Mouse (Mus musculus) embryonic facial prominence, embryonic 10.5 days (tissue): Measurements from ENCODE around the gene Aldh1l1. TPM values are rescaled to one million over a fixed set of nuclear protein-coding genes. Genes with fewer than 3 reads are reported as not detected.

Experiments used
- DNase-seq: peaks from one replicate; pipeline ENCODE4 v3.0.0-alpha.2; 2017; ENCODE audit warnings: low spot score
- H3K27ac ChIP-seq: fragments of 300-500 bp; sonication (generic); replicated peaks from 2 replicates; pipeline ENCODE4 v1.5.1; 2016; ENCODE audit warnings: mild to moderate bottlenecking
- H3K27me3 ChIP-seq: fragments of 300-500 bp; sonication (generic); replicated peaks from 2 replicates; pipeline ENCODE4 v1.6.1; 2016; ENCODE audit warnings: low read depth, mild to moderate bottlenecking; ENCODE audit not compliant: poor library complexity, severe bottlenecking
- H3K36me3 ChIP-seq: fragments of 300-500 bp; sonication (generic); replicated peaks from 2 replicates; pipeline ENCODE4 v1.6.1; 2016; ENCODE audit warnings: mild to moderate bottlenecking, moderate library complexity
- H3K4me1 ChIP-seq: fragments of 300-500 bp; sonication (generic); 2 replicates; pipeline ENCODE4 v1.6.1; 2016
- H3K4me3 ChIP-seq: fragments of 300-500 bp; sonication (generic); 2 replicates; pipeline ENCODE4 v1.5.1; 2016; ENCODE audit warnings: mild to moderate bottlenecking, moderate library complexity
- H3K9me3 ChIP-seq: fragments of 300-500 bp; sonication (generic); 2 replicates; pipeline ENCODE4 v1.6.1; 2016; ENCODE audit warnings: mild to moderate bottlenecking
- WGBS: fragments of 180-500 bp; shearing (Covaris S2); methylation state at CpG from one replicate; pipeline ENCODE4 v1.1.7; 2016; 5-methylcytosine and 5-hydroxymethylcytosine counted together
- polyA plus RNA-seq: library from polyadenylated mRNA; unstranded; fragments of >200 nt; fragmentation: Nextera tagmentation; extraction: Ambion mirVana; gene quantifications from 2 replicates; pipeline ENCODE4 v1.2.1, GENCODE M21; 2016

Gene Aldh1l1
- polyA plus RNA-seq, 1 experiment from 2014 or later = 2.1 TPM

- H3K36me3 ChIP-seq = no peaks in the 10 kb centered on the region
- no peak overlapping the region for H3K27ac ChIP-seq
- 36% methylated on average over 4 of the region's 4 CpGs for WGBS
- no peaks in the 10 kb centered on the region for H3K27me3 ChIP-seq
- DNase-seq = peak; percentile 87
- H3K4me3 ChIP-seq = no peak overlapping the region
- 0 out of 2 replicates have a peak, but pooled peaks cover 3% of the 10 kb centered on the region for H3K9me3 ChIP-seq
- H3K4me1 ChIP-seq = no peaks in the 10 kb centered on the region
These were observed 28.7 kb downstream of the Aldh1l1 start for GRCm38 (mm10) chr6:90514883-90515405.

GRCm38 (mm10) chr6:90518892-90519291, 32.7 kb downstream of the Aldh1l1 start:
- DNase-seq = no peak
- H3K4me1 ChIP-seq = no peaks in the 10 kb centered on the region
- H3K27ac ChIP-seq = no peak overlapping the region
- WGBS = 78% methylated on average over 3 of the region's 3 CpGs
- H3K9me3 ChIP-seq = 0 out of 2 replicates have a peak, but pooled peaks cover 3% of the 10 kb centered on the region
- no peak overlapping the region for H3K4me3 ChIP-seq
- no peaks in the 10 kb centered on the region for H3K36me3 ChIP-seq
- H3K27me3 ChIP-seq = no peaks in the 10 kb centered on the region

GRCm38 (mm10) chr6:90519375-90519774, 33.1 kb downstream of the Aldh1l1 start:
- Histone ChIP-seq H3K9me3 (0 out of 2 replicates have a peak, but pooled peaks cover 3% of the 10 kb centered on the region), H3K27ac (no peak overlapping the region), H3K36me3 (no peaks in the 10 kb centered on the region), H3K4me3 (no peak overlapping the region), H3K27me3 (no peaks in the 10 kb centered on the region), H3K4me1 (no peaks in the 10 kb centered on the region)
- no peak for DNase-seq
- WGBS = 67% methylated on average over 5 of the region's 5 CpGs

GRCm38 (mm10) chr6:90526406-90526805, 40.2 kb downstream of the Aldh1l1 start:
- no peaks in the 10 kb centered on the region for H3K4me1 ChIP-seq
- WGBS = 65% methylated on average over 3 of the region's 3 CpGs
- no peaks in the 10 kb centered on the region for H3K36me3 ChIP-seq
- no peak for DNase-seq
- H3K9me3 ChIP-seq = no peaks in the 10 kb centered on the region
- no peak overlapping the region for H3K4me3 ChIP-seq
- no peaks in the 10 kb centered on the region for H3K27me3 ChIP-seq
- no peak overlapping the region for H3K27ac ChIP-seq

- WGBS = 74% methylated on average over 2 of the region's 2 CpGs
- Histone ChIP-seq H3K27me3 (no peaks in the 10 kb centered on the region), H3K9me3 (no peaks in the 10 kb centered on the region), H3K36me3 (no peaks in the 10 kb centered on the region), H3K4me1 (no peaks in the 10 kb centered on the region), H3K4me3 (no peak overlapping the region), H3K27ac (no peak overlapping the region)
- DNase-seq = no peak
These were observed 43.3 kb downstream of the Aldh1l1 start for GRCm38 (mm10) chr6:90529461-90530046.

GRCm38 (mm10) chr6:90532575-90533190, 46.5 kb downstream of the Aldh1l1 start:
- Histone ChIP-seq H3K9me3 (no peaks in the 10 kb centered on the region), H3K27me3 (peaks cover 12% of the 10 kb centered on the region), H3K27ac (no peak overlapping the region), H3K4me3 (no peak overlapping the region), H3K4me1 (no peaks in the 10 kb centered on the region), H3K36me3 (no peaks in the 10 kb centered on the region)
- 92% methylated on average over 6 of the region's 7 CpGs for WGBS
- no peak for DNase-seq

- Histone ChIP-seq H3K9me3 (no peaks in the 10 kb centered on the region), H3K4me3 (no peak overlapping the region), H3K4me1 (no peaks in the 10 kb centered on the region), H3K36me3 (no peaks in the 10 kb centered on the region), H3K27ac (no peak overlapping the region), H3K27me3 (peaks cover 12% of the 10 kb centered on the region)
- 79% methylated on average over 3 of the region's 3 CpGs for WGBS
- DNase-seq = no peak
These were observed 47.3 kb downstream of the Aldh1l1 start for GRCm38 (mm10) chr6:90533505-90533904.

- H3K4me3 ChIP-seq = no peak overlapping the region
- H3K36me3 ChIP-seq = no peaks in the 10 kb centered on the region
- no peak overlapping the region for H3K27ac ChIP-seq
- DNase-seq = no peak
- H3K4me1 ChIP-seq = no peaks in the 10 kb centered on the region
- H3K9me3 ChIP-seq = no peaks in the 10 kb centered on the region
- peaks cover 12% of the 10 kb centered on the region for H3K27me3 ChIP-seq
- WGBS = 78% methylated on average over 8 of the region's 8 CpGs
These were observed 48.7 kb downstream of the Aldh1l1 start for GRCm38 (mm10) chr6:90534701-90535475.

- 81% methylated on average over 3 of the region's 3 CpGs for WGBS
- H3K4me1 ChIP-seq = peaks cover 4% of the 10 kb centered on the region; the same call in 1 of the 2 replicates
- H3K27ac ChIP-seq = no peak overlapping the region
- no peak for DNase-seq
- no peaks in the 10 kb centered on the region for H3K9me3 ChIP-seq
- no peaks in the 10 kb centered on the region for H3K36me3 ChIP-seq
- peaks cover 12% of the 10 kb centered on the region for H3K27me3 ChIP-seq
- H3K4me3 ChIP-seq = no peak overlapping the region
These were observed 50.6 kb downstream of the Aldh1l1 start for GRCm38 (mm10) chr6:90536824-90537223.

GRCm38 (mm10) chr6:90537941-90538340, 51.7 kb downstream of the Aldh1l1 start:
- Histone ChIP-seq H3K4me1 (peaks cover 4% of the 10 kb centered on the region; the same call in 1 of the 2 replicates), H3K9me3 (no peaks in the 10 kb centered on the region), H3K36me3 (no peaks in the 10 kb centered on the region), H3K27me3 (peaks cover 12% of the 10 kb centered on the region), H3K27ac (no peak overlapping the region), H3K4me3 (no peak overlapping the region)
- DNase-seq = peak; percentile 86
- WGBS = 5% methylated on average over 7 of the region's 7 CpGs

GRCm38 (mm10) chr6:90539271-90539670, 53.0 kb downstream of the Aldh1l1 start:
- Histone ChIP-seq H3K4me1 (peaks cover 4% of the 10 kb centered on the region; the same call in 1 of the 2 replicates), H3K36me3 (no peaks in the 10 kb centered on the region), H3K4me3 (no peak overlapping the region), H3K27me3 (peaks cover 12% of the 10 kb centered on the region), H3K27ac (no peak overlapping the region), H3K9me3 (no peaks in the 10 kb centered on the region)
- 92% methylated on average over 4 of the region's 4 CpGs for WGBS
- no peak for DNase-seq

- DNase-seq = no peak
- 79% methylated on average over 1 of the region's 1 CpGs for WGBS
- peaks cover 12% of the 10 kb centered on the region for H3K27me3 ChIP-seq
- H3K4me3 ChIP-seq = no peak overlapping the region
- H3K27ac ChIP-seq = peak overlapping the region; percentile 35; the same call in 1 of the 2 replicates
- H3K4me1 ChIP-seq = peaks cover 4% of the 10 kb centered on the region; the same call in 1 of the 2 replicates
- H3K36me3 ChIP-seq = no peaks in the 10 kb centered on the region
- no peaks in the 10 kb centered on the region for H3K9me3 ChIP-seq
These were observed 54.3 kb downstream of the Aldh1l1 start for GRCm38 (mm10) chr6:90540520-90540919.
